Mouse (Mus musculus): Measurements from ENCODE around the gene Tor3a.
"Not testable (repeated sequence)": the region's sequence is repeated elsewhere in the genome, so short reads cannot be mapped to it uniquely, and the experiment has no call there.

Tor3a gene

DNA sequence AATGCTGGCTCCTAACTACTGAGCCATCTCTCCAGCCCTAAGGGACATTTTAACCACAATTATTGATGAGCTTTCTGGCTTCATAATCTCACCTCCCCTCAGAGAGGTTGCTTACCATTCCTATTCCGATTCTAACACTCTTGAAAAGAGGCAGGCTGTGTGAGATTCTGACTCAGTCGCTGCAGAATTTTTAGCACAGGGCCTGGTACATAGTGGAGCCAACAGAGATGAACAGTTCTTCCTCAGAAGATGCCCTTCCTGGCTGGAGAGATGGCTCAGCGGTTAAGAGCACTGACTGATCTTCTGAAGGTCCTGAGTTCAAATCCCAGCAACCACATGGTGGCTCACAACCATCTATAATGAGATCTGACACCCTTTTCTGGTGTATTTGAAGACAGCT lies 2.2 kb downstream of the Tor3a start:
- DNase-seq (ENCODE audit: low spot score), result no peak

DNA sequence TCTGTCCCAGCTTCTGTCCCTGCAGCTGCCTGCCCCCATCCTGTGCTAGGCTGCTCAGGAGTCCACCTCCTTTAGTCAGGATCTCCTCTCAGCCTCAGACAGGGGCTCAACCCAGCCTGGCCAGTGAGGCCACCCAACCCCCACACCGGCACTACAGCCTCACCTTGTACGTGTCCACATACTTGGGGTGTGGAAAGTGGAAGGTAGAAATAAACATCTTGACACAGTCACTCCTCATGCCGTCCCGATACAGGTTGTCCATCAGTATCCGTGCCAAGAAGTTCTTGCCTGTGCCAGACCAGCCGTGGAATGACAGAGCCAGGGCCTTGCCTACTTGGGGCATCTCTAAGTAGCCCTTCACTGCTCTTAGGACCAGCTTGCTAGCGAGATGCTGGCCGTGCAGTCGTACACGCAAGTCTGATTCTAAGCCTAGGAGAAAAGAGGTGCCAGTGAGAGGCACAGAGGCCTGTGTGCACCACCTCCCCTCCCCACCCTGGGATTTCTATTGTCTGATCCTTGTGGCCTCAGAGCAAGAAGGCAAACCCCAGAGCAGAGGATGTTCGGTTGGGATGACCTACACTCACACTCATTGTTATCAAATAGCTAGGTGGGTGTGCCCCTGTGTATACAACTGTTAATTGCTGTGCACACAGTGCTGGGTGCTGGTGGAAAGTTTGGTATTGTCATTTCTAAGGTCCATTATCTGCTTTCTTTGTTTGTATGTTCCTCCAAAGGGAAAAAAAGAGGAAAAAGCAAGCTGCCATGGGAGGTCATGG lies 4.8 kb downstream of the Tor3a start:
- no peak for DNase-seq (ENCODE audit: low spot score)

DNA sequence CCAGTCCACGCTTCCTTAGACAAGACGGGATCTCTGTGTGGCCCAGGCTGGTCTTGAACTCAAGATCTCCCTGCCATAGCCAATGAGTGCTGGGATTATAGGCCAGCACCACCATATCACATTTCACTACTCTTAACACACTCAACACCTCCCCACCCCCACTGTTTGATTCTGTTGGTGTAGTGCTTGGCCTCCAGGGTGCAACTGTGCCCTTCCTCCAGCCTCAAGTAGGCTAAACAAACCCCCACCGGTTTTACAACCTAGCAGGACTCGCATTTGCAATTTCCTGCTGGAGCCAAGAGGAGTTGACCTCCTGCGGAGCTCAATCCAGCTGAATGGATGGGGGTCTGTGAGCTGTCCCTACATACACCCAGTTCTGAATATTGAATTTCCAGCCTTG lies 5.6 kb downstream of the Tor3a start:
- DNase-seq (ENCODE audit: low spot score), result no peak

DNA sequence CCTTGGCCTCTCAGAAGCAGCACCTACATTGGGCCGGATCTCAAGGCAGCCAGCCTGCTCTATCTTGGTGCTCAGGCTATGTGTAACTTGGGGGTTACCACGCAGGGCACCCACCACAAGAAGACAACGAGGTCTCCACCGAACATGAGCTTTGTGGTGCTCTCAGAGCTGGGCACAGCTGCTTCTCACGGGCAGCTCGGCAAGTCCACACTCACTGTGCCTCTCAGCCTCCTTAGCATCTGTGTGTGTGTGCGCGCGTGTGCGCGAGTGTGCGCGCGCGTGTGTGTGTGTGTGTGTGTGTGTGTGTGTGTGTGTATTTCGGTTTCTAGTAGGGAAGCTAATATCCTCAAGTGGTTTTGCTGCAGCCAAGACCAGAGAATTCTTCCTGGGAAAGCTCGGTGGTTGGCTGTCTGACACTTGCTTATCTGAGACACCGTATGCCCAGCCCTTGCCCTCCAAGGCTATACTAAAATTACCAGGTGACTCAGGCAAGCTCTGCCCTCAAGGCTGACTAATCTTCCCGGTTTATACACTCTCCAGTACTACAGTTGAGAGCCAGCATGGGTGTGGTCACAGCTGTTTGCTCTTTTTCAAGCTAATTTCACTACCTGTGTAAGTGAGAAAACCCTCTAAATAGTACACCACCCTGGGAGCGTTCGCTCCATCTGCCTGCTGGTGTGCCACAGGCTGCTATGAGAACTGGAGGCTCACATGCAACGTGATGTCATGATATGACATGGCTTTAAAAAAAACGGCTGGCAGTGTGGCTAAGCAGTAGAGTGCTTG lies 6.8 kb downstream of the Tor3a start:
- no peak for DNase-seq (ENCODE audit: low spot score)

DNA sequence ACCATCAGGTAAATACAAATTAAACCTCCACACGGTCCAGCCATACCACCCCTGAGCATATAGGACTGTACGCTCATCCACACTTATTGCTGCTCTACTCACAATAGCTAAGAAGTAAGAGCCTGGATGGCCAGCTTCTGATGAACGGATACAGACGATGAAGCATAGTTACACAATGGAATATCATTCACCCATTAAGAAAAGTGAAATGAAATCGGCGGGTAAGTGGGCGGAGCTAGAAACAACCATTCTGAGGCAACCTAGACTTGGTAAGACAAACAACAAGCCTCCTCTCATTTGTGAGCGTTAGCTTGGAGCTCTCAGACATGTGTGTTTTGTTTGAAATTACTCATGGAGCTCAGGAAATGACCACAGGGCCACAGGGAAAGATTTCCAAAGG lies 8.4 kb downstream of the Tor3a start:
- no peak for DNase-seq (ENCODE audit: low spot score)

DNA sequence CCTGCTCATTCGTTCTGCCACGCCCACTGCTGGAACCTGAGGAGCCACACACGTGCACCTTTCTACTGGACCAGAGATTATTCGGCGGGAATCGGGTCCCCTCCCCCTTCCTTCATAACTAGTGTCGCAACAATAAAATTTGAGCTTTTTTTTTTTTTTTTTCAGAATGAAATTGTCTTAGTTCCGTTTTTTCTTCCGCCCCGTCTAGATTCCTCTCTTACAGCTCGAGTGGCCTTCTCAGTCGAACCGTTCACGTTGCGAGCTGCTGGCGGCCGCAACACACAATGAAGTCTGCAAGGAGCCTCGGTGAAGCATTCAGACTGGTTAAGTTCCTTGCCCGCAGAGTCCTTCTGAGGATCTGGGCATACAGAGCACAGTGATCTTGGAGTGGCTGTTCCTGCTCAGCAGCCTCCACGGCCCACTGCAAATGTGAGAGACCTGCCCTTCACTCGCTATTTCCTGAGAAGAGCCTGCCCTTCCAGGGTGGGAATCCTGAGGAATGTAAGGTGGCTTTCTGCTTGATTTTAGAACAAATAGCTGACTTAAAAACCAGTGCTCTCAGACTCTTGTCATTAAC lies 13.4 kb downstream of the Tor3a start:
- DNase-seq (ENCODE audit: low spot score), result not testable (repeated sequence)

DNA sequence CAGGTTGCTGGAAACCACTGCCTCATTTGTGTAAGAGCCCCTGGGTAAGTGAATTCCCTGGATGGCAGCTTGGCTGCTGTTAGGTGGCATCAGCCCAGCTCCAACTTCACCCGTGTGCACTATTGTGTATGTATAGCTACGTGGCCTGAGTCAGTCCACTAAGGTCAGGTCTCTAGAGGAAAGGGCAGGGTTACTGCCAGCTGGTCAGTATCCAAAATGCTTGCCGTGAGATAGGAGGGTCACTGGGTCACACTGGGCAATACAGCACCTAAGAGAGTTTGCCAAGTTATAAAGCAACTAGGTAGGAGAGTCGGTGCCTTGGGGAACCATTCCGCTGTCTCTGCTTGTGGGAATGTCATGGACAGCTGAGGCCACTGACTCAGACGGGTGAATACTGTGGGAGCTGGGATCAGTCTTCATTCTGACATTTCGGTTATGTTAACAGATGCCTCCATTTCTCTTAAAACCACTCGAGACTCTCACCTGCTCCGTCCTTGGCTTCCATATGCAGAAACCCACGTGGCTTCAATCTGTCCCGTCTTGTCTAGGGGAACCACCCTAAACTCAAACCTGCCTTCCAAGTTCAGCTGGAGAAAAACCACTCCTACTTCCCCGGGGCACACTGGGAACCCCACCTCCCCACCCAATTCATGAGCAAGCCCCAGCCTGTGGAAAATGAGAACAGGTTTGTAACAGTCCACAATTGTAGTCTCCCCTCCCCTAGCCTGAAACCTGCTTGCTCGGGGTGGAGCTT lies 14.1 kb downstream of the Tor3a start:
- no peak for DNase-seq (ENCODE audit: low spot score)

DNA sequence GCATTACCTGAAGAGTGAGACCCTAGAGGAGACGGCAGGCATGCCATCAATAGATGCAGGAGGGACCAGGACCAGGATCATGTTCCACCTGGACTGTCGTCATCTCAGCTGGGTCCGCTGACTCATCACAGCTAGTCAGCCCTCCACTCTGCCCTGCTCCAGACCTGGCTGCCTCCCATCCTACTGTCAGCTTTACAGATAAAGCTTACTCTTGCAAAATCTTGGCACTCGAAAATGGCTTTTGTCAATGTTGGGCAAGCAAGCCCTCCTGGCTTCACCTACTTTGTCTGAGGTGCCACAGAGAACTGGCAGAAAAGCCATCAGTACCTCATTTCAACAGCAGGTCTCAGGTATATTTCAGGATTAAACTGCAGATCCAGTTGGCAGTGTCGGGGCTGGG lies 15.5 kb downstream of the Tor3a start:
- DNase-seq (ENCODE audit: low spot score), result no peak

DNA sequence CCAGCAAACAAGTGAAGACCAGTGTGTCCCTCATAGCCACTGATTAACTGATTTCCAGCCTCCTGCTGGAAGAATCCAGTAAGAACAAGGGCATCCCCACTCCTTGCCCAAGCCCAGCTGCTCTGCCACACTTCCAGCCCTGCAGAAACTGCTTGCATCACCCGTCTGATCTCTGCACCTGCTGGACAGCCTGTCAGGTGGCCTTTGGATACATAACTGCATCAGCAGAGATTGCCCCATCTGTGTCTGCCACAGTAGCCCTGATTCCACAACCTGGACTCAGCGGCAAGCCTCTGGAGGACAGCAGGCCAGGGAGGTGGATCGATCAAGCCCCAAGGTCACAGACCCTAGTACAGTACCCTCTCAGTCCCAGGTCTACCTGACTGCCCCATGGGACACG lies 16.6 kb downstream of the Tor3a start:
- no peak for DNase-seq (ENCODE audit: low spot score)

DNA sequence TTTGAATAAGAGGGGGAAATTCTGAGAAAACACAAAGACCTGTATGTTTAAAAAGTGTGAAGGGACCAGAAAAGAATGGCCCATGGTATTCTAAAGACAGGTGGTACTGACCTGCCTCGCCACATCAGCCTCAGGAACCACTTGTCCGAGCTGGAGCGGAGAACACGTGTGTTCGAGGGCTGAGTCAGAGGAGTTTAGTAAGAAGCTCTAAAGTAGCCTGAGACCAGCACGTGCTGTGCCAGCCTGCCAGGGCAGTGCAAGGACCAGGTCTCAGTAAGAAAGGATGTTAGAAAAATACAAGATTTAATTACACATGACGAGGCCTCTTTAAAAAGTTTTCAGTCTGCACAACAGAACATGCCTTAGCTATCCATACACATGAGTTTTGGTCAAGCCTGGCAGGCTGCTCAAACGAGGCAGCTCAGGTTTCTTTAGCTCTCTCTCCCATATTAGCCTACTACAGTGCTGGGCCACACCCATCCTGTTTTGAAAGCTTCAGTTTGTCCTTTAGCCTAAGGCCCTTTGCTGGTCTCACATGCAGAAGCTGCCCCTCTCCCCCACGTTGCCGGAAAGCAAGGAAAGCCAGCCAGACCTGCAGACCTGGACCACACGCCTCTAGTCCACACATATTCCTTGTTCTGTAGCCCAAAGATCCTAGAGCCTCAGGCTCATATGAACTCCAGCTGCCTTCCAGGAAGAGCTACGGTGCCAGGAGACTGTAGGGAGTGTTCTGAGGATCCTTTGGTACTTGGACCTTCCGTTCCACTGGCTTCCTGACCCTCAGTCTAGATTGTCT lies 19.2 kb downstream of the Tor3a start:
- no peak for DNase-seq (ENCODE audit: low spot score)

DNA sequence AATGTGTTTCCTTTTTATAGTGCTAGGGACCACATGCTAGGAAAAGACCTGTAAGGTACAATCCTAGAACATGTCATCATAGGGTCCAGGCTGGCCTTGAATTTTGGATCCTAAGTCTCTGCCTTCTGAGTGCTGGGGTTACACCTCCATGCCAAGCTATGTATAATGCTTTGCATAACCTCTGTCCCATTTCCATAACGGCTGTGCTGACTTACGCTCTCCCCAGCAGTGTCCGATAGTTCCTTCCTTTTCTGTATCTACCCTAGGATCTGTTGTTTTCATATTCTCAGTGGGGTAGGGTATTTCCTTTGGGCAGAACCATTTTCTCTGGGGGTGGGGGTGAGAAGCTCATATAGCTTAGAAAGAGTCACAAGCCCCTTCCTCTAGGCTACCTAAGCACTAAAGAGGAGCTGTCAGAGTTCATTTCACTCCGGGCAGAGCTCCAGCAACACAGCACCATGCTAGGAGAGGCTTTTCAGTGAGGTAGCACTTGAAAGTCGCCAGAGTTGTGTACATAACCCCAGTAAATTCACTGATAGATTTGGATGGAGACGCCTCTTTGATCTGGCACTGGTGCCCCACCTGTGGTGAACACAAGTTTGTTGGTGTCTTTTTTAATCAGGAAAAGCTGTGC lies 21.9 kb downstream of the Tor3a start:
- no peak for DNase-seq (ENCODE audit: low spot score)

DNA sequence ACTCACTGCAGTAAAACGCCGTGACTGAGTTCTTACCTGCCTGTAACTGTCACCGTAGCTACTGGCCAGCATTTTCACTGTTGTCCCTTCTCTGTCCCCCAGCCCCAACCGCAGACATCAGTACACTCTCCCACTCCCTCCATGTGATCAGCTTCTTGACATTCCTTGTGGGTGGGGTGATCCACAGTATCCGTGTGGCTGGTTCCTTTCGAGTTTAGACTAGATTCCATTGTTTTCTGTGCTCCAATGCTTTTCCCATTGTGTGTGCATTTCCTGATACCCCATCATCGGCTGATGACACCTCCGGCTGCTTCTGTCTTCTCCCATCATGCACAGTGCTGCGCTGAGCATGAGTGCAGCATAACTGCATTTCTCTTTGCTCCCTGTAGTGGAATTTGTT lies 23.5 kb downstream of the Tor3a start:
- DNase-seq (ENCODE audit: low spot score), result no peak

DNA sequence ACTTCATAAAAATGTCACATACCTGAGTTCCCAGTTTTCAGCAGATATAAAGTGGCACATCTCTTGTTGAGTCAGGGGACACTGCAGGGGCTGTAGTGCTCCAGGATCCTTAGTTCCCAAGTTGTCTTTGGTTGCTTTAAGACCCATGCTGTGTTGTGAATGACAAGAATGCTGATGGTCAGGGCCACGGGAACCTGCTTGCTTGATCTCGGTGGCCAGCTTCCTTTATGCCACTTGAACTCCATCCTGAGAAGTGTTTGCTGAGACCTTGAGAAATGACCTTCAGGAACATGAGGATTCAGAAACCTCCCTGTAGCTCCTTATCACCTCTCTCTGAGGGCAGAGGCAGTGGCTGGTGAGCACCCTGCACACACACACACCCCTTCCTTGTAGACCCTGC lies 25.5 kb downstream of the Tor3a start:
- no peak for DNase-seq (ENCODE audit: low spot score)

DNA sequence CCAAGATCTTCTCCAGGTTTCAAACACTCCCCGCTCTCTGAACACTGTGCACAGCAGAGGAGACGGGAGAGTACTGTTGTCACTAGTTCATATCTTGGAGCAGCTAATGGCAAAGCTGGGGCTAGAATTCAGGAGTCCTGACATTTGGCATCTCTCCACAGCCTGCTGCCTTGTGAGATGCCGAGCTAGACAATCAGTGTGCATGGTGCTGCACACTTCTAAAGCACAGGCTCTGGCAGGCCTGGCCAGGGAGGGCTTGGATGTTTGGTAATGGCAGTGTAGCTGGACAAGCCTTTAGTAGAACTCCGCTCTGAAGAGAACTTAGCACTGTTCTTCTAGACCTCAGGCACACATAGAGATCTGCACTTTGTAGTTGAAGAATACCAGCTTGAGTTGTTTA lies 28.2 kb downstream of the Tor3a start:
- no peak for DNase-seq (ENCODE audit: low spot score)

DNA sequence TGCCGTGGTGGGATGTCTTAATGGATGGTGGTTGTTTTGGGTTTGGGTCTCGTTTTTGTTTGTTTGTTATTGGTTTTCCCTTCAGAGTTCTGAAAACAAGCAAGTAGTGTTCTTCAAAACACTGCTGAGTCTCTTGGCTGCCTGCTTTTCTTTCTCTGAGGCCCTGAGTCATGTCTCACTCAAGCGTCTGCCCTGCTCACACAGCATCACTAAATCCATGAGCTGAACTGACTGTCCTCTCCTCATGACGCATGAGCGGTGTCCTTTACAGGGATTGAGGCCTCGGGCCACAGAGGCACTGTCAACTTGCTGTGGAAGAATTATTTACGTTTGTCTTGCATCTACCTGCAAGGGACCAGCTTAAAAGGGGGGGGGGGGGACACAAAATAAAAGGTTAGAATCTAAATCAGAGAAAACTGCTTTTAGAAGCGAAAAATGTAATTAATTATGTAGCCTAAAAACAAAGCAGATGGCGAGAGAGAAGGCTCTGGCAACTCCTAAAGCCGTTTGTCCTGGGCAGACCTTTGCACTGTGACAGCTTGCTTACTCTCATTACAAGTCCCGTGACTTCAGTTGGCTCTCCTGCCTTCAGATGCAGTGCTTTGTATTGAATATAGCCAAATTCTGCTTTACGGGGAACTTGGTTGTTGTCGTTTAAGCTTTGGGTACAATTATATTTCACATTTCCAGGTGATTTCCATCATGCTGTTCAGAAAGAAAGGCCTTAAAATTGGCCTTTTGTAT lies 29.2 kb downstream of the Tor3a start:
- no peak for DNase-seq (ENCODE audit: low spot score)

DNA sequence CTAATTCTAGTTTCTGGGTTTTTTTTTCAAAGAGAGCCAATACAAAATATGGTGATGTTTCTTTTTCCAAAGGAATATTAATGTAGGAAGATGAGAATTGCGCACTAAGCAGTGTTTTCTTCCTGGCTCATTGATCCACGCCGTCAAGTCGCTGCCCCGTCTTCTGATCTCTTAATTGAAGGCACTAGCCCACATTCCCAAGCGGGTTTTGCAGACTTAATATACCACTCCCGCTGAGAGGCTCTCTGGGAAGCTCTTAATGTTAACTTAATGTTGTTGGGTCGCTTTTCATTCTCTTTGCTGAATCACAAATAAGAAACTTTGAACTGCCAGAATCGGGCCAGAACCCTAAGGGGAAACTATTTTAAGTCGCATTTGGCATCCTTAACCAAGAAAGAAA lies 30.1 kb downstream of the Tor3a start:
- DNase-seq (ENCODE audit: low spot score), result no peak

DNA sequence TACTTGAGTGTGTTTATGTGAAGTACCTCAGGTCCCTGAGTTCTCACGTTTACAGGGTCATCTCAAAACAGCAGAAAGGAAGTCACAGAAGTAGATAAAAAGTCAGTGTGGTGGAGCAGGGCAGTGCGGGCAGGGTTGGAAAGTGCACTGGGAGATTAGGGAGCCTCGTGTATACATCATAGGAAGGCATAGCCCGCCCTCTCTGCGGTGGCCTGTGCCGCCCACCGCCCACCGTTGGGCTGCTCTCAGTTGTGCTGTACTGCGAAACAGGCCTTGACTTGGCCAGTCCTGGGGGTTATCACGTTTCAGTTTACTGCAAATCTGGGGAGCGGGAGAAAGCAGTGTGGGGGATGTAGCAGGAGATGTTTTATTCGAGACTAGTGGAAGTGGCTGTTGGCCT lies 31.3 kb downstream of the Tor3a start:
- DNase-seq (ENCODE audit: low spot score), result no peak

DNA sequence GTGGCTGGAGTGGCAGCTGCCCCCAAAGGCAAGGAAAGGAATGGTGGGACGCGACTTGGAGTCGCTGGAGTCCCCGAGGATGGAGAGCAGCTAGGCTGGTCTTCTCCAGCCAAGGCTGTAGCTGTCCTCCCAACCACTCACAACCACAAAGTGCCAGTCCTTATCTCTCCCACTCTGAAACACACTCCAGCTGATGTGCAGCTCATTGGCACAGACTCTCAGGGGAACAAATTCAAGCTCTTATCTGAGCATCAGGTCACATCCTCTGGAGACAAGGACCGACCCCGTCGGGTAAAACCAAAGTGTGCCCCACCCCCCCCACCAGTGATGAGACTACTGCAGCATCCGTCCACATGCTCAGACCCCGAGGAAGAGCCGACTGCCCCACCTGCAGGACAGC lies 32.3 kb downstream of the Tor3a start:
- no peak for DNase-seq (ENCODE audit: low spot score)

DNA sequence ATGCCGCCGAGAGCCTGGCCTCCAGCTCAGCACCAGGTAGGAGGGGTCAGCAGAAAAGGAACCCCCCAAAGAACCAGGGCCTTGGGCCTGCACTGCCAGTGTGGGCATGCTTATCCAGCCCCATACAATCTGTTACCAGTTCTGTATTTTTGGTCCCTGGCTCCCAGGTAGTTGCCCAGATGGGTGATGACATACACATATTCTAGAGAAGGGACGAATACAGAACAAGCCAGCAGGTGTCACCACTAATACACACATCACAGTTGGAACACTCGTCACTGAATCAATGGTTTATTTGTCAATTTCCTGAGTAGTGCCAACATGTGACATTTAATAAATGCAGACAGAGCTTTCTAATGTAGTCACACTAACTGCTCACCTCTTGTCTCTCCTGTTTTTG lies 33.6 kb downstream of the Tor3a start:
- DNase-seq (ENCODE audit: low spot score), result peak; percentile 55

DNA sequence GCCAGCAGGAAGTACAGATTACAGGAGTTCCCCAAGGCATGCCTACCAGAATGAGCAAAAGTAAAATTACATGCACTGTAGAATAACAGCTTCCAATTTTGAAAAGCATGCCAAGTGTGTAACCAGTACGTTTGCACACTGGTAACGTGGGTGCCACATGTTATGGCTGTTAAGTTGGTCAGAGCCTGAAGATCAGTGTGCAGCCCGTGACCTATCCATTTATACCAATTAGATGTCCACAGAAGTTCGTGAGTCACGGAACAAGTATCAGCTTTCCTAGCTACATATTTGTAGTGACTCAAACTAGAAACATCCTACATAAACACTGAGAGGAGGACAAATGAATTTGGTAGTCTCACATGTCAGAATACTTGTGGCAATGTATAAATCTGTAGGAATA lies 34.7 kb downstream of the Tor3a start:
- DNase-seq (ENCODE audit: low spot score), result no peak

DNA sequence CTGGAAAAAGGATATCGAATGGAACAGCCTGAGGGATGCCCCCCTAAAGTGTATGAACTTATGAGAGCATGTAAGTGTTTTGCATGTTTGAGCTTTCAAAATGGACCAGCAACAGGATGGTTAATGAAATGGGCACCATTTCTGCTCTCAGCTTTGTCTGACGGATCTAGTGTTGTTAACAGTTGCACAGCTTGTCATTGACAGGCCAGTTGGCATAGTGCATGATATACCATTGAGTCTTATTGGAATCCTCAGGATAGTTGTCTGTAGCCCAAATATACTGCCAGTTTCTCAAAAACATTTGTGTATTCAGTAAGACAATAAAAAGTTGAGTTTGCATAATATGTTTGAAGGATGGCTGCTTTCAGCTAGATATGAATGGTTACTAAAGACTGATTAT lies 39.0 kb downstream of the Tor3a start:
- DNase-seq (ENCODE audit: low spot score), result no peak
